Mouse (Mus musculus) limb, embryonic 14.5 days (tissue): ENCODE measurements around the gene Prpsap1. TPM values are rescaled to one million over a fixed set of nuclear protein-coding genes. Genes with fewer than 3 reads are reported as not detected.

Source experiments
- ATAC-seq: fragments of 200-750 bp; cut with Nextera tagmentation; 2 replicates; pipeline ENCODE4 v1.8.0; 2017; ENCODE audit warnings: low read depth, moderate number of reproducible peaks, moderate TSS enrichment; ENCODE audit not compliant: low FRiP score
- DNase-seq: peaks from one replicate; pipeline ENCODE4 v3.0.0-alpha.2; 2015; ENCODE audit warnings: low spot score
- H3K27ac ChIP-seq: fragments of 300-500 bp; sonication (generic); replicated peaks from 2 replicates; pipeline ENCODE4 v1.5.1; 2014; ENCODE audit warnings: low read depth, mild to moderate bottlenecking, low read length, moderate library complexity, mixed read lengths
- H3K27me3 ChIP-seq: fragments of 300-500 bp; sonication (generic); 2 replicates; pipeline ENCODE4 v1.6.1; 2014; ENCODE audit warnings: low read length, mixed read lengths; ENCODE audit not compliant: control insufficient read depth, insufficient read depth
- H3K36me3 ChIP-seq: fragments of 300-500 bp; sonication (generic); 2 replicates; pipeline ENCODE4 v1.6.1; 2014; ENCODE audit warnings: mild to moderate bottlenecking, low read length, moderate library complexity, mixed read lengths; ENCODE audit not compliant: control insufficient read depth, insufficient read depth
- H3K4me1 ChIP-seq: fragments of 300-500 bp; sonication (generic); 2 replicates; pipeline ENCODE4 v1.6.1; 2014; ENCODE audit warnings: antibody characterized with exemption, low read length, mixed read lengths; ENCODE audit not compliant: control insufficient read depth, insufficient read depth
- H3K4me2 ChIP-seq: fragments of 300-500 bp; sonication (generic); replicated peaks from 2 replicates; pipeline ENCODE4 v1.6.1; 2014; ENCODE audit warnings: low read depth, mild to moderate bottlenecking, low read length, moderate library complexity; ENCODE audit not compliant: severe bottlenecking
- H3K4me3 ChIP-seq: fragments of 300-500 bp; sonication (generic); replicated peaks from 2 replicates; pipeline ENCODE4 v1.5.1; 2014; ENCODE audit warnings: low read length
- H3K9ac ChIP-seq: fragments of 300-500 bp; sonication (generic); 2 replicates; pipeline ENCODE4 v1.6.1; 2014; ENCODE audit warnings: mild to moderate bottlenecking, low read depth, low read length, moderate library complexity; ENCODE audit not compliant: severe bottlenecking
- H3K9me3 ChIP-seq: fragments of 300-500 bp; sonication (generic); 2 replicates; pipeline ENCODE4 v1.6.1; 2016; ENCODE audit warnings: low read length; ENCODE audit not compliant: control insufficient read depth
- POLR2A ChIP-seq: fragments of 200-500 bp; IDR thresholded peaks from 2 replicates; pipeline ENCODE4 v1.8.0; 2012; ENCODE audit warnings: inconsistent platforms, mild to moderate bottlenecking, moderate library complexity, borderline replicate concordance; ENCODE audit not compliant: insufficient read depth, insufficient read length; ENCODE audit errors: extremely low read depth
- WGBS: fragments of 180-500 bp; shearing (Covaris S2); extraction: QIAGEN DNeasy Blood & Tissue Kit; methylation state at CpG from one replicate; pipeline ENCODE4 v1.1.7; 2014; 5-methylcytosine and 5-hydroxymethylcytosine counted together
- polyA plus RNA-seq, 2 experiments: library from polyadenylated mRNA; depleted of rRNA in 1 of 2; stranded (reverse) in 1 of 2; unstranded in 1 of 2; fragments of >200 nt; fragmentation: Nextera tagmentation in 1 of 2; extraction: Ambion mirVana in 1 of 2; gene quantifications; 2 replicates each; pipeline versions ENCODE4 v1.2.1 to v1.2.3; 2012 to 2014

Gene Prpsap1
- polyA plus RNA-seq, 2 experiments, result 134 to 148 TPM

DNA sequence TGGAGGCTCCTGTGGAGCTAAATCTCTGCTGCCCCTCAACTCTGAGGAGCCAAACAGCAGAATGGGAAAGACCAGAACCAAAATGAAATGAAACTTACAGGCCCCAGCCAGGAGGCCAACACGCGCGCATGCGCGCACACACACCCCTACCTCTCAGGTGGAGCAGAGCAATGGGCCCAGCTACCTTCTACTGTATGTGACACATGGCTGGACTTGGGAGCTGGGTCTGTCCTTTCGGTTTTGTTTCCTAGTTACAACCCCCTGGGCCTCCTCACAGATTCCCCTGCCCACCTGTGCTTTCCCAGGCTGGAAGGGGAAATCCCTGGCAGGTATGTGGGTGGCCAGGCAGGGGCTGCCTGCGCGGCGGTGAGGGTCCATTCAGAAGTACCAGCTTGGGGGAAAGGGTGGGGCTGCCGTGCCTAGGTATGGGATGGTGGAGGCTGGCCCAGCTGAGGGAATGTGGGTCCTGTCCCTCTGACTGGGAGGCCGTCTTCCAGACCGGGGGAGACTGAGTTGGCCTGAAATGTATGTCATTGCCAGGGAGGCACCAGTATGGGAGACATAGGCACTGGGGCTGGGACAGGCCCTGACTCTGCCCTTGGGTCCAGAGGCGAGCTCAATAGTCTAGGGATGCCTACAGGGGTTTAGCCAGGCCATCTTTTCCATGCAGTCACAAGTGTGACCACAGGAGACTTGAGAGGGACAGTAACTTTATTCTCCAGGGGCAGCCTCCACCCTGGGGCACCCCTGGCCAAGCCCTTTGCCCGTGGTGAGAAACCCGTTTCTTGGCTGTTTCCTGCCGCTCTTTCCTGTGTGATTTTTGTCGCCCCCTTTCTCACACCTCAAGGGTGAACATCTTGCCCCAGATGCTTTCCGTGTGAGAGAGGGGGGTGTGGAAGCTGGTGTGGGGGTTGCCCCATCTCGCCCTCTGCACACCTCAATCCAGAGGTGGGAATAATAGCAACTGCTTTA is 54.4 kb downstream of the Prpsap1 start:
- DNase-seq (no peak), ATAC-seq (no peak)
- no peak for TF ChIP-seq POLR2A
- H3K4me3 ChIP-seq, result no peak overlapping the region
- peaks cover 35% of the 10 kb centered on the region for H3K36me3 ChIP-seq
- H3K27ac ChIP-seq, result 0 out of 2 replicates have a peak overlapping the region, but pooled peaks have one; percentile 3
- peaks cover 18% of the 10 kb centered on the region for H3K4me1 ChIP-seq
- no peaks in the 10 kb centered on the region for H3K9me3 ChIP-seq
- H3K9ac ChIP-seq, result no peak overlapping the region; the same call in 1 of the 2 replicates
- H3K27me3 ChIP-seq, result no peaks in the 10 kb centered on the region
- H3K4me2 ChIP-seq, result no peak overlapping the region
- WGBS, result 73% methylated on average over 19 of the region's 19 CpGs

DNA sequence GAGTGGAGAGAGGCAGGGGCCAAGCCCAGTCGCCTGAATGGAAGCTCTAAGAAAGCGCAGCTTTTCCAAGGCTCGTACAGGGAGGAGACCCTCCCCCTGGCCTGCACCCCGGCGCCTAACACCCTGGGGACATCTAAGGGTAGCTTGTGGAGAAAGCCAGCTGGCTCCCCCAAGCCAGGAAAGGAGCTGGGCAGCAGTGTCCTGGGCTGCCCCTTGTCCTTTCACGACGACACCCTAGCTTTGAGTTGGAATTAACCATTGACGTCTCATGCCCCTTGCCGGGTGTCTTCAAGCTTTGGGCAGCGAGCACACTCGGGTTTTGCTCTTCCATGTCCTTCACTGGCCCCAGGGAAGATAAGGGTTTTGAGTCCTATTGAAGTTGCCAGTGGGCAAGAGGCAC is 56.5 kb downstream of the Prpsap1 start:
- 0 out of 2 replicates have a peak overlapping the region, but pooled peaks have one; percentile 32 for H3K9ac ChIP-seq
- no peak overlapping the region for H3K27ac ChIP-seq
- peaks cover 18% of the 10 kb centered on the region for H3K4me1 ChIP-seq
- no peak overlapping the region for H3K4me3 ChIP-seq
- no peak for TF ChIP-seq POLR2A
- WGBS, result 78% methylated on average over 11 of the region's 11 CpGs
- DNase-seq, result no peak
- H3K27me3 ChIP-seq, result no peaks in the 10 kb centered on the region
- H3K4me2 ChIP-seq, result no peak overlapping the region
- no peak for ATAC-seq
- H3K36me3 ChIP-seq, result peaks cover 35% of the 10 kb centered on the region
- H3K9me3 ChIP-seq, result no peaks in the 10 kb centered on the region

DNA sequence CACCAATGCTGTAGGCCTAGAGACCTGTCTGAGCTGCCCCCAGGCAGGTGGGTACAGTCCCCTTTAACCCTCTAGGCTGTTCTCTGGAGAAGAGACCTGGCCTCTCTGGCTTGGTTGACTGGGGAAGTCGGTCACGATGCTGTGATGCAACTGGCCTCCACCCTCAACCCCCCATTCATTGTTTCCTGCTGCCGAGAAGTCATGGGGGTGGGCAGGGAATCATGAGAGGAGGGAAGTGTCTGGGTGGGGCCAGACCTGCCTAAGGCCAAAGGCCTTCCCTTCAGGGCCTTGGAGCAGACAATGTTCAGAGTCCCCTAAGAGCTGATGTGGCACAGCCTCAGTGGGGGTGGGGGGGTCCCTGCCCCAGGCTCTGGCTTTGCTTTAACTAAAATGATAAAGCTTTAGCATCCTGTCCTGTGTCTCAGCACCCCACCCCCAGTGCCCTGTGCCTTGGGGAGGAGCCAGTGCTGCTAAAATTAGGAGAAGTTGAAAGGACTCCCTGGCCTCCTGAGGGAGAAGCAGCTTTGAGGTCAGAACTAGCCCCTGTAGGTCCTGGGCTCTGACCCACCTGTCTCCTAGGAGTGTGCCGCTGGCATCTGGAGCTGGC is 57.2 kb downstream of the Prpsap1 start:
- Histone ChIP-seq H3K4me1 (peaks cover 18% of the 10 kb centered on the region), H3K27ac (no peak overlapping the region)

DNA sequence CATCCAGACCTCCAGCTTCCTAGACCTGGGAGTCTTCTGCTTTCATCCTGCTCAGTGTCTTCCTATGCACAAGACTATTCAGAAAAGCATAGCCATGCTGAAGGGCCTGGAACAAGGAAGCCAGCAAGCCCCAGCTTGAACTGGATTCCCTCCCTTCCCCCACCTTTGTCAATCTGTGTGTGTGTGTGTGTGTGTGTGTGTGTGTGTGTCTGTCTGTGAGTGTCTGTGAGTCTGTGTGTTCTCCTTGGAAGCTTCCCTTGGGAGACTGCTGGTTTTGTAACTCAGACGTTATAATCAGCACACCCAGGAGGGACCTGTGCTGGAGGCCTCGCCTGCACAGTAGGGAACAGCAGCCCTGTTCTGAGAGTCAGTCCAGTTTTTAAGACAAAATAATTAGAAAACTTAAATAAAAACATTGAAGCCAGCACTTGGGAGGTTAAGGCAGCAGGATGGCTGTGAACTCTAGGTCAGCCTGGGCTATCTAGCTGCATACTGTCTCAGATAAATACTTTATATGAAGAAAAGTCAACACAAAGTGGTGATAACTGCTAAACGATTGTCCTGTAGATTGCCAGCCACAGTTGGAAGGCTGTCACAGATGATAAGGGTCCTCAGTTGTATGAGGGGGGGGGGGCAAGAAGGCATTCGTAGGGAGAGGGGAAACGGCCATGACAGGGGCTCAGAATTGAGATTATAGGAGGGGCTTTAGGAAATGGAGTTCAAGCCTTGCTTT is 57.8 kb downstream of the Prpsap1 start:
- no peak overlapping the region for H3K9ac ChIP-seq
- ATAC-seq, result no peak
- 71% methylated on average over 5 of the region's 5 CpGs for WGBS

More for the DNA sequence above, 57.2 kb downstream of the Prpsap1 start:
- WGBS, result 63% methylated on average over 4 of the region's 4 CpGs
- no peak for DNase-seq
- ATAC-seq, result no peak
- H3K4me3 ChIP-seq, result no peak overlapping the region
- no peak for TF ChIP-seq POLR2A
- H3K4me2 ChIP-seq, result peak overlapping the region; percentile 82; the same call in 1 of the 2 replicates
- no peaks in the 10 kb centered on the region for H3K27me3 ChIP-seq
- peaks cover 35% of the 10 kb centered on the region for H3K36me3 ChIP-seq
- H3K9ac ChIP-seq, result 0 out of 2 replicates have a peak overlapping the region, but pooled peaks have one; percentile 32
- H3K9me3 ChIP-seq, result no peaks in the 10 kb centered on the region

More for the DNA sequence above, 57.8 kb downstream of the Prpsap1 start:
- Histone ChIP-seq H3K36me3 (peaks cover 35% of the 10 kb centered on the region), H3K4me1 (peaks cover 18% of the 10 kb centered on the region), H3K4me2 (peak overlapping the region; percentile 82), H3K9me3 (no peaks in the 10 kb centered on the region), H3K27ac (no peak overlapping the region), H3K27me3 (no peaks in the 10 kb centered on the region), H3K4me3 (peak overlapping the region; percentile 75)
- DNase-seq, result no peak
- no peak for TF ChIP-seq POLR2A
